Mouse (Mus musculus): ENCODE results near the gene Ifnz. TPM values are rescaled to one million over a fixed set of nuclear protein-coding genes. Genes with fewer than 3 reads are reported as not detected.

The Ifnz gene
- polyA plus RNA-seq, 1 experiment from 2014 or later: 0.48 TPM

Other genes with a start within 250 kb of the Ifnz start
- not detected in 2 replicates for gene Ifna15, start 223.9 kb upstream of the Ifnz start, polyA plus RNA-seq (2015; fragmentation: Nextera tagmentation; extraction: Ambion mirVana)
- gene Ifna14, start 210.3 kb upstream of the Ifnz start, polyA plus RNA-seq (2015; fragmentation: Nextera tagmentation; extraction: Ambion mirVana): not detected in 2 replicates
- not detected in 2 replicates for gene Ifna9, start 189.7 kb upstream of the Ifnz start, polyA plus RNA-seq (2015; fragmentation: Nextera tagmentation; extraction: Ambion mirVana)
- not detected in 2 replicates for gene Ifna12, start 178.8 kb upstream of the Ifnz start, polyA plus RNA-seq (2015; fragmentation: Nextera tagmentation; extraction: Ambion mirVana)
- gene C87499, start 147.7 kb upstream of the Ifnz start, polyA plus RNA-seq (2015; fragmentation: Nextera tagmentation; extraction: Ambion mirVana): not detected in 2 replicates
- not detected in 2 replicates for gene Ifna13, start 137.7 kb upstream of the Ifnz start, polyA plus RNA-seq (2015; fragmentation: Nextera tagmentation; extraction: Ambion mirVana)
- not detected in 2 replicates for gene Ifna16, start 105.2 kb upstream of the Ifnz start, polyA plus RNA-seq (2015; fragmentation: Nextera tagmentation; extraction: Ambion mirVana)
- not detected in 2 replicates for gene Ifna2, start 98.2 kb upstream of the Ifnz start, polyA plus RNA-seq (2015; fragmentation: Nextera tagmentation; extraction: Ambion mirVana)
- gene Ifnab, start 90.8 kb upstream of the Ifnz start, polyA plus RNA-seq (2015; fragmentation: Nextera tagmentation; extraction: Ambion mirVana): not detected in 2 replicates
- gene Gm26566, start 60.3 kb upstream of the Ifnz start, polyA plus RNA-seq (2015; fragmentation: Nextera tagmentation; extraction: Ambion mirVana): 0.36 and 0.51 TPM in 2 replicates
- gene Klhl9, start 59.7 kb upstream of the Ifnz start, polyA plus RNA-seq (2015; fragmentation: Nextera tagmentation; extraction: Ambion mirVana): 83.6 and 87.9 TPM in 2 replicates
- not detected in 2 replicates for gene Gm13271, start 27.3 kb upstream of the Ifnz start, polyA plus RNA-seq (2015; fragmentation: Nextera tagmentation; extraction: Ambion mirVana)
- gene Gm13283, start 22.0 kb upstream of the Ifnz start, polyA plus RNA-seq (2015; fragmentation: Nextera tagmentation; extraction: Ambion mirVana): 0.19 and 0.26 TPM in 2 replicates
- gene Gm13290, start 8.3 kb upstream of the Ifnz start, polyA plus RNA-seq (2015; fragmentation: Nextera tagmentation; extraction: Ambion mirVana): 0.59 and 0.89 TPM in 2 replicates
- not detected in 2 replicates for gene Gm13289, start 5.2 kb upstream of the Ifnz start, polyA plus RNA-seq (2015; fragmentation: Nextera tagmentation; extraction: Ambion mirVana)
- 0.28 TPM in 1 of 2 replicates, not detected in the other for gene Gm13272, start 2.3 kb upstream of the Ifnz start, polyA plus RNA-seq (2015; fragmentation: Nextera tagmentation; extraction: Ambion mirVana)
- not detected in 2 replicates for gene Gm13276, start 3.6 kb downstream of the Ifnz start, polyA plus RNA-seq (2015; fragmentation: Nextera tagmentation; extraction: Ambion mirVana)
- not detected in 2 replicates for gene Gm13277, start 6.5 kb downstream of the Ifnz start, polyA plus RNA-seq (2015; fragmentation: Nextera tagmentation; extraction: Ambion mirVana)
- gene Gm13278, start 9.4 kb downstream of the Ifnz start, polyA plus RNA-seq (2015; fragmentation: Nextera tagmentation; extraction: Ambion mirVana): not detected in 2 replicates
- not detected in 2 replicates for gene Gm13275, start 12.4 kb downstream of the Ifnz start, polyA plus RNA-seq (2015; fragmentation: Nextera tagmentation; extraction: Ambion mirVana)
- not detected in 2 replicates for gene Gm13279, start 15.3 kb downstream of the Ifnz start, polyA plus RNA-seq (2015; fragmentation: Nextera tagmentation; extraction: Ambion mirVana)
- 0.70 and 1.1 TPM in 2 replicates for gene Gm13285, start 17.5 kb downstream of the Ifnz start, polyA plus RNA-seq (2015; fragmentation: Nextera tagmentation; extraction: Ambion mirVana)
- not detected in 2 replicates for gene Gm13287, start 21.1 kb downstream of the Ifnz start, polyA plus RNA-seq (2015; fragmentation: Nextera tagmentation; extraction: Ambion mirVana)
- 0.06 and 0.15 TPM in 2 replicates for gene Gm13288, start 23.4 kb downstream of the Ifnz start, polyA plus RNA-seq (2015; fragmentation: Nextera tagmentation; extraction: Ambion mirVana)
- not detected in 2 replicates for gene Ifna7, start 34.1 kb downstream of the Ifnz start, polyA plus RNA-seq (2015; fragmentation: Nextera tagmentation; extraction: Ambion mirVana)
- gene Ifna11, start 37.8 kb downstream of the Ifnz start, polyA plus RNA-seq (2015; fragmentation: Nextera tagmentation; extraction: Ambion mirVana): not detected in 2 replicates
- gene Ifna6, start 45.3 kb downstream of the Ifnz start, polyA plus RNA-seq (2015; fragmentation: Nextera tagmentation; extraction: Ambion mirVana): not detected in 2 replicates
- not detected in 2 replicates for gene Ifna5, start 53.4 kb downstream of the Ifnz start, polyA plus RNA-seq (2015; fragmentation: Nextera tagmentation; extraction: Ambion mirVana)
- not detected in 2 replicates for gene Ifna4, start 59.7 kb downstream of the Ifnz start, polyA plus RNA-seq (2015; fragmentation: Nextera tagmentation; extraction: Ambion mirVana)
- not detected in 2 replicates for gene Ifna1, start 68.0 kb downstream of the Ifnz start, polyA plus RNA-seq (2015; fragmentation: Nextera tagmentation; extraction: Ambion mirVana)
- gene Ifne, start 98.1 kb downstream of the Ifnz start, polyA plus RNA-seq (2015; fragmentation: Nextera tagmentation; extraction: Ambion mirVana): not detected in 2 replicates